Mouse (Mus musculus) left cerebral cortex, postnatal 36 days (tissue): ENCODE data around the gene Olfr214. TPM values are rescaled to one million over a fixed set of nuclear protein-coding genes. Genes with fewer than 3 reads are reported as not detected.
"Not testable (repeated sequence)": the region's sequence is repeated elsewhere in the genome, so short reads cannot be mapped to it uniquely, and the experiment has no call there.

Experiments used
- DNase-seq, 2 experiments: peaks; one replicate each; pipeline ENCODE4 v3.0.0; 2021 to 2022; ENCODE audit warnings: low spot score in 2 of 2, mixed read lengths in 1 of 2
- intact Hi-C: fragments of 180-260 bp; cut with DNase I; formaldehyde crosslinking; loops from one replicate; pipeline ENCODE4 v1.15.1; 2025
- total RNA-seq, 2 experiments: library from RNA; stranded (reverse); gene quantifications; 2 replicates each; pipeline ENCODE4 v1.2.3; 2021

Gene Olfr214
- not detected for total RNA-seq

GRCm38 (mm10) chr6:116553935-116554334 lies at the start of gene Olfr214:
Gene Olfr214, plus strand, starts transcription at chr6:116554235.
- intact Hi-C loops, result no loop called here
- no peak for DNase-seq

- intact Hi-C loops, DNase-seq: not testable (repeated sequence)
Measured at GRCm38 (mm10) chr6:116506302-116507003, 47.6 kb upstream of the Olfr214 start, which contains the start of gene Olfr212. Gene Olfr212, plus strand, starts transcription at chr6:116506516.

- intact Hi-C loops, result no loop called here
- no peak for DNase-seq
Measured at GRCm38 (mm10) chr6:116514832-116515231, 39.2 kb upstream of the Olfr214 start.

GRCm38 (mm10) chr6:116538156-116538555 lies 15.9 kb upstream of the Olfr214 start, which contains the start of gene Olfr213:
Gene Olfr213, plus strand, starts transcription at chr6:116538456.
- intact Hi-C loops, result no loop called here
- DNase-seq, result no peak

- intact Hi-C loops, result no loop called here
- DNase-seq, result no peak
Measured at GRCm38 (mm10) chr6:116542500-116542899, 11.5 kb upstream of the Olfr214 start.

- DNase-seq, intact Hi-C loops: not testable (repeated sequence)
Measured at GRCm38 (mm10) chr6:116550841-116551240, 3.2 kb upstream of the Olfr214 start, which contains the start of gene Gm5580. Gene Gm5580, plus strand, starts transcription at chr6:116551141.

- DNase-seq, result no peak
- intact Hi-C loops, result no loop called here
Measured at GRCm38 (mm10) chr6:116554952-116555351, 917 bp downstream of the Olfr214 start.

GRCm38 (mm10) chr6:116569834-116570233 lies 15.8 kb downstream of the Olfr214 start:
- DNase-seq, result no peak
- intact Hi-C loops, result no loop called here

GRCm38 (mm10) chr6:116584095-116584494 lies 30.1 kb downstream of the Olfr214 start, which contains the start of gene Olfr215:
Gene Olfr215, minus strand, starts transcription at chr6:116584195.
- DNase-seq, result no peak
- intact Hi-C loops, result no loop called here

GRCm38 (mm10) chr6:116600969-116601368 lies 46.9 kb downstream of the Olfr214 start:
- intact Hi-C loops, DNase-seq: not testable (repeated sequence)

- intact Hi-C loops, result no loop called here
- DNase-seq, result no peak
Measured at GRCm38 (mm10) chr6:116607230-116607629, 53.2 kb downstream of the Olfr214 start.

Other genes starting within 250 kb of the Olfr214 start
- 10 to 100 TPM; 48.4 to 50.1 TPM for gene March8, start 216.2 kb upstream of the Olfr214 start, total RNA-seq
- gene Alox5, start 93.1 kb upstream of the Olfr214 start, total RNA-seq, result 1 to 10 TPM; 1.5 to 3.8 TPM
- not detected for gene Olfr211, start 65.1 kb upstream of the Olfr214 start, total RNA-seq
- under 1 TPM in 1 of 2 experiments, not detected in 1; 0.14 TPM for gene Olfr212, start 47.7 kb upstream of the Olfr214 start, total RNA-seq
- gene Olfr213, start 15.8 kb upstream of the Olfr214 start, total RNA-seq, result not detected
- gene Gm5580, start 3.1 kb upstream of the Olfr214 start, total RNA-seq, result 1 to 10 TPM; 2.5 to 2.9 TPM
- gene Olfr215, start 30.0 kb downstream of the Olfr214 start, total RNA-seq, result not detected
- gene Zfp422, start 74.8 kb downstream of the Olfr214 start, total RNA-seq, result 10 to 100 TPM; 24.0 to 28.5 TPM
- gene Depp1, start 96.4 kb downstream of the Olfr214 start, total RNA-seq, result 1 to 10 TPM; 1.0 to 1.8 TPM
- gene Rassf4, start 119.7 kb downstream of the Olfr214 start, total RNA-seq, result 1 to 10 TPM; 4.6 to 5.1 TPM
- gene Tmem72, start 162.7 kb downstream of the Olfr214 start, total RNA-seq, result under 1 TPM; 0.10 to 0.20 TPM